Mouse (Mus musculus): ENCODE data around the gene Gm28539. TPM values are rescaled to one million over a fixed set of nuclear protein-coding genes. Genes with fewer than 3 reads are reported as not detected.
"Not testable (repeated sequence)": the region's sequence is repeated elsewhere in the genome, so short reads cannot be mapped to it uniquely, and the experiment has no call there.

Gene Gm28539
- total RNA-seq, 2 experiments from 2014 or later: 7.7 to 9.8 TPM

GRCm38 (mm10) chr16:18950351-18950750 is 114.0 kb downstream of the Gm28539 start:
- no peak for DNase-seq (ENCODE audit: extremely low spot score in 1 of 2, low spot score in 1 of 2)

GRCm38 (mm10) chr16:18952813-18953212 is 116.4 kb downstream of the Gm28539 start:
- DNase-seq (ENCODE audit: extremely low spot score in 1 of 2, low spot score in 1 of 2): no peak

GRCm38 (mm10) chr16:18955070-18955469 is 118.7 kb downstream of the Gm28539 start:
- DNase-seq (ENCODE audit: extremely low spot score in 1 of 2, low spot score in 1 of 2): no peak

- no peak for DNase-seq (ENCODE audit: extremely low spot score in 1 of 2, low spot score in 1 of 2)
These were observed 127.1 kb downstream of the Gm28539 start for GRCm38 (mm10) chr16:18963486-18963885.

GRCm38 (mm10) chr16:18969420-18970128 is 133.2 kb downstream of the Gm28539 start:
- no peak for DNase-seq (ENCODE audit: extremely low spot score in 1 of 2, low spot score in 1 of 2)

GRCm38 (mm10) chr16:18970837-18971236 is 134.5 kb downstream of the Gm28539 start:
- DNase-seq (ENCODE audit: extremely low spot score in 1 of 2, low spot score in 1 of 2): no peak

- DNase-seq (ENCODE audit: extremely low spot score in 1 of 2, low spot score in 1 of 2): not testable (repeated sequence)
These were observed 139.3 kb downstream of the Gm28539 start for GRCm38 (mm10) chr16:18975665-18976064.

GRCm38 (mm10) chr16:18976315-18976714 is 139.9 kb downstream of the Gm28539 start:
- DNase-seq (ENCODE audit: extremely low spot score in 1 of 2, low spot score in 1 of 2): no peak

GRCm38 (mm10) chr16:18986381-18986780 is 150.0 kb downstream of the Gm28539 start:
- no peak for DNase-seq (ENCODE audit: extremely low spot score in 1 of 2, low spot score in 1 of 2)

- no peak for DNase-seq (ENCODE audit: extremely low spot score in 1 of 2, low spot score in 1 of 2)
These were observed 150.5 kb downstream of the Gm28539 start for GRCm38 (mm10) chr16:18986860-18987259.

GRCm38 (mm10) chr16:19002610-19003389 is 166.4 kb downstream of the Gm28539 start:
- peak in 1 of 2 experiments; percentile 1 for DNase-seq (ENCODE audit: extremely low spot score in 1 of 2, low spot score in 1 of 2)

GRCm38 (mm10) chr16:19003757-19004156 is 167.4 kb downstream of the Gm28539 start:
- DNase-seq (ENCODE audit: extremely low spot score in 1 of 2, low spot score in 1 of 2): no peak

GRCm38 (mm10) chr16:19005298-19005697 is 168.9 kb downstream of the Gm28539 start:
- DNase-seq (ENCODE audit: extremely low spot score in 1 of 2, low spot score in 1 of 2): no peak

Other genes with a start within 250 kb of the Gm28539 start
- gene Tbx1, start 245.9 kb upstream of the Gm28539 start, total RNA-seq (2021): under 1 TPM; 0.77 to 0.91 TPM
- 1 to 10 TPM; 1.2 TPM for gene Gp1bb, start 214.2 kb upstream of the Gm28539 start, total RNA-seq (2021)
- gene Gm49601, start 210.2 kb upstream of the Gm28539 start, total RNA-seq (2021): 100 to 1,000 TPM; 179 to 190 TPM
- 100 to 1,000 TPM; 600 to 645 TPM for gene Sept5, start 206.6 kb upstream of the Gm28539 start, total RNA-seq (2021)
- gene Cldn5, start 59.7 kb upstream of the Gm28539 start, total RNA-seq (2021): 10 to 100 TPM; 53.6 to 57.3 TPM
- 100 to 1,000 TPM; 101 to 103 TPM for gene Ufd1, start 24.8 kb upstream of the Gm28539 start, total RNA-seq (2021)
- 1 to 10 TPM; 1.7 to 1.9 TPM for gene Cdc45, start 24.6 kb upstream of the Gm28539 start, total RNA-seq (2021)
- gene 2510002D24Rik, start within 50 bp of the Gm28539 start, total RNA-seq (2021): 10 to 100 TPM; 23.8 to 28.2 TPM
- gene Mrpl40, start 40.3 kb downstream of the Gm28539 start, total RNA-seq (2021): 10 to 100 TPM; 32.7 to 33.9 TPM
- gene Hira, start 40.5 kb downstream of the Gm28539 start, total RNA-seq (2021): 10 to 100 TPM; 75.3 to 83.8 TPM